Mouse (Mus musculus): Measurements from ENCODE around the gene Lpp.

DNA sequence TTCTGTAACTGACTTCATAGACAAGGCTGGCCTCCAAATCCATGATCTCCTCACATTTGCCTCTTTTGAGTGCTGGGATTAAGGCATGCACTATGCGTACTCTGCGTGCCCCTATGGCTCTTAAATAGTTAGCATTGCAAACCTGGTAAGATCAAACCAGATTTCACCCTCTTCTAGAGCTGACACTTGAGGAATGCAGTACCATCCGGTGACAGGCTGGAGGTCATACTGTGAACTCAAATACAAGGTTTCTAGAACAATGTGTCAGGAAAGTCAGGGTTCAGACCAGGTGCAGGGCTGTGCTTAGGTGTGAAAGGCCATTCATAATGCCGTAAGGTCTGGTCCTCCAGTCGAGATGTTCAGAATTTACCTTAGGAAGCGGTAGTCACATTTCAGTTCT is 18.0 kb downstream of the Lpp start:
- TF ChIP-seq MEF2A (IDR thresholded peaks at IDR 0.05; ENCODE audit: borderline replicate concordance, low read depth, low read length) (no peak), GABPA (IDR thresholded peaks at IDR 0.05; ENCODE audit: insufficient replicate concordance, low read depth, low read length) (no peak), CTCF (conservative IDR thresholded peaks at IDR 0.05 in 1 of 2, IDR thresholded peaks at IDR 0.05 in 1 of 2; ENCODE audit: low read depth in 2 of 2, low read length in 2 of 2) (no peak), UBTF (IDR thresholded peaks at IDR 0.05; ENCODE audit: low read depth, low read length) (no peak), MYC (IDR thresholded peaks at IDR 0.05; ENCODE audit: low read depth, low read length) (no peak), HCFC1 (IDR thresholded peaks at IDR 0.05; ENCODE audit: low read depth, low read length) (no peak), USF2 (conservative IDR thresholded peaks at IDR 0.05; ENCODE audit: low read depth, low read length) (no peak), ELF1 (IDR thresholded peaks at IDR 0.05; ENCODE audit: low read depth, low read length) (no peak), CHD2 (IDR thresholded peaks at IDR 0.05; ENCODE audit: low read length) (no peak), NRF1 (IDR thresholded peaks at IDR 0.05; ENCODE audit: low read depth, low read length) (no peak), POLR2A (IDR thresholded peaks at IDR 0.05; ENCODE audit: low read depth, low read length) (no peak)

All from CH12.LX (cell line).